Mouse (Mus musculus): ENCODE data around the gene Plg.

Gene Plg

DNA sequence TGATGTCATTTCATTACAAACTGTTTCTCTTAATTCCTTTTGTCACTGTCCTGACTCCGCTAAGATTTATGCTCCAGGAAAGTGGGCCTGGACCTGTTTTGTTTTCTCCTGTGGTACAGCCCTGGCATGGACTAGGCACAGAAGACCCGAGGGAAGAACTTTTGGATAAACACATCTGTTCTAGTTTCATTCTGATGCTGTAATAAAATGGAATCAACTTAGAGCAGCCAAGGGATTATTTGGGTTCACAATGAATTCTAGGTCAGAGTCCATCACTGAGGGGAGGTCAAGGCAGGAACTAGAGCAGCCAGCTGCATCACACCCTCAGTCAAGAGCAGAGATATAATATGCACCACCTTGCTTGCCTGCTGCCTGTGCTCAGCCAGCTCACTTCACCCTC is 9.4 kb downstream of the Plg start:
- no peak for DNase-seq

DNA sequence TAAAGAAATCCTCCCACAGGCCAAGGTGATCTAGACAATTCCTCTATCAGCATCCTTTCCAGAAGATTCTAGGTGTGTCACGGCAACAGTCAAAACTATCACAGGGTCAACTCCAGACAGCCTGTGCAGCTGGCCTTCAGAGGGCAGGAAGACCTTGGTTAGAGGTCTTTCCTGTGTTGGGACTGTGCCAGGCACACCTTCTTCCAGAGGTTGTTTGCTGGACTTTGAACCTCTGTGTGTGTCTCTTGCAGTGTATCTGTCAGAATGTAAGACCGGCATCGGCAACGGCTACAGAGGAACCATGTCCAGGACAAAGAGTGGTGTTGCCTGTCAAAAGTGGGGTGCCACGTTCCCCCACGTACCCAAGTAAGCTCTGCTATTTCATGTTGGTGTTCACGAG is 9.8 kb downstream of the Plg start:
- DNase-seq: no peak

DNA sequence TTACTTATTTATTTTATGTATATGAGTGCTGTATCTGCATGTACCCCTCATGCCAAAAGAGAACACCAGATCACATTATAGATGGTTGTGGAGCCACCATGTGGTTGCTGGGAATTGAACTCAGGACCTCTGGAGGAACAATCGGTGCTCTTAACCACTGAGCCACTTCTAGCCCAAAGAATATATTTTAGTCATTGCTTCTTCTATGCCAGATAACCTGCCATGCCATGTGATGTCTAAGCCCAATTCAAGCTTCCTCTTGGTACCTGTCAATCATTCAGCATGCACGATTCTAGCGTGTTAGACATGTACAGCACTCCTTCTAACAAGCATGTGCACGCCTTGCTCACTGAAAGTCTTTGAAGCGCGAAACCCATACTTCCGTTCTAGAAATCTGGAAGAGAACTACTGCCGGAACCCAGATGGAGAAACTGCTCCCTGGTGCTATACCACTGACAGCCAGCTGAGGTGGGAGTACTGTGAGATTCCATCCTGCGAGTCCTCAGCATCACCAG is 17.8 kb downstream of the Plg start:
- no peak for DNase-seq

DNA sequence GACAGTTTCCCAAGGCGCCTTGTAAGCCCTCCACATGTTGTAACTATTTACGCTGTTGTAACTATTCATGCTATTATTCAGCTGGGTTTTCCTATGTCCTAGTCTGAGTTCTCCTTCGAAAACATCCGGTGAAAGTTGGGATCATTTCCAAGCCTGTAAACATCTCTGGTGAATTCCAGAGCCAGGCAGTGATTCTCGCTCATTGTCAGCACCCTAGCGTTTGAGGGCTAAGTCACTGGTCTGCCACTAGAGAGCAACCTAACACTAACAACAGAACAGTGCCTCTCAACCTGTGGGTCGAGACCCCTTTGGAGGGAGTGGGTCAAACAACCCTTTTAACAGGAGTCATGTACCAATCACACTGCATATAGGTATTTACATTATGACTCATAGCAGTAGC is 25.0 kb downstream of the Plg start:
- DNase-seq: no peak

DNA sequence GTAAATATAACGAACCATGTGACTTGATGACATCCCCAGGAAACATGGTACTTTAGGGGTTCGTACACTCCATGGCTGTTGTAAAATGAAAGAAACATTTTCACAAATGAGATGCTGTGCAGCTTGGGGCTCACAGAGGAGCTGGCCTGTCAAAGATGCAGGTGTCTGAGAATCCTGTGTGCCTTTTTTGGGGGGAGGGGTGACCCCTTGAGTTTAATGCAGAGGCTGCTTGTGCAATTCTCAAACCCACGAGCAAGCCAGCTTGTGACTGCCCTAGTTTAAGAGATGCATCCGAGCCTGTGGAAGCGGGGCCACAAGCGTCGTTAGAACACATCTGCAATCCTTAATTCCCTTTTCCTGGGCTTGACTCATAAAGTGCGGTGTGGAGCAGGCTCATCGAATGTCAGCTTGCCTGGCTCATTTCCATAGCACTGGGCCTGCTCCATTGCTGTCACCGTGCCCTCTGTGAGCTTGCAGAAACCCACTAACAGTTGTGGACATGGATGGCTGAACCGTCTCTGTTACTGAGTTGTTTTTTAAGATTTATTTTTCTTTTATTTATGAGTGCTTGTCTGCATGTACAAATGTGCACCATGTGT is 31.0 kb downstream of the Plg start:
- peak; percentile 21 for DNase-seq

DNA sequence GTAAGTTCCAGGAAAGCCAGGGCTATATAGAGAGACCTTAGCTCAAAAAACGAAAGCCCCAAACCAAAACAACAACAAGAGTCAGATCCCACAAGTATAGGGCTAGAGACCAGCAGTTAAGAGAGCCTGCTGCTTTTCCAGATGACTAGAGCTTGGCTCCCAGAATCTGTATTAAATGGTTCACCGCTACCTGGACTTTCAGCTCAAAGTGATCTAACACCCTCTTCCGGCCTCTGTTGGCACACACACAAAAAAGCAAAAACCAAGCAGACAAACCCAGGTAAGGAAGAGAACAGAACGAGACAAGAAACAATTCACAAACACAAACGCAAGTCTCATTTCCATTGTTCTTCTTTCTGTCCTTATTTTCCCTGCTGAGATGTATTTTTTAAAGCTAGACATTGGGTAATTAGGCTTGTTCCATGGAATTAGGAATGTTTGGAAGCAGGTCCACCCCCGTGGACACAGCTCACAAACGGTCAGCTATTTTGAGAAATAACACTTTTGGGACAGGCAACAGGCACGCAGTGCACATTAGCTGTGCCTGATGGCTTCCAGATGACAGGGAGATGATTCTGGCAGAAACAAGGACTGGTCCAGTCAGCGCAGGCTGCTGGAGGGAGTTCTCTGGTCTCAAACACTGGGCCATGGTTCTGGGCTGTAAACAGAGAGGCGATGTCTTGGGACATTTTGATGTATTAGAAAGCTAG is 33.9 kb downstream of the Plg start:
- DNase-seq: no peak

DNA sequence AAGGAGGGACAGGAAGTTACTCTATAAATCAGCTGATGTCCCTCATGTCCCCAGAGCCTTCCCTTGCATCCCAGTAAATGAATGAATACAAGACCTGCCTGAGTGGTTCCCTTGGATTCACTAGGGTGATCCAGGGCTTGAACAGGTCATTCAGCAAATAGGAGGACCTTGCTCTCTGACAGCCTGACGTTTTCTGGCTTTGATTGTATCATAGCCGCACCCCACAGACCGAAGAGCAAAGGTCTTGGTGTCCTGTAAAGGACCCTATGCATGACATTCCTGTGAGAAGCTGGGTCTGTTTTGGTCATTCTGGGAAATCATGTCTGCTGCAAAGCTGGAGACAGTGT is 34.5 kb downstream of the Plg start:
- DNase-seq: no peak

DNA sequence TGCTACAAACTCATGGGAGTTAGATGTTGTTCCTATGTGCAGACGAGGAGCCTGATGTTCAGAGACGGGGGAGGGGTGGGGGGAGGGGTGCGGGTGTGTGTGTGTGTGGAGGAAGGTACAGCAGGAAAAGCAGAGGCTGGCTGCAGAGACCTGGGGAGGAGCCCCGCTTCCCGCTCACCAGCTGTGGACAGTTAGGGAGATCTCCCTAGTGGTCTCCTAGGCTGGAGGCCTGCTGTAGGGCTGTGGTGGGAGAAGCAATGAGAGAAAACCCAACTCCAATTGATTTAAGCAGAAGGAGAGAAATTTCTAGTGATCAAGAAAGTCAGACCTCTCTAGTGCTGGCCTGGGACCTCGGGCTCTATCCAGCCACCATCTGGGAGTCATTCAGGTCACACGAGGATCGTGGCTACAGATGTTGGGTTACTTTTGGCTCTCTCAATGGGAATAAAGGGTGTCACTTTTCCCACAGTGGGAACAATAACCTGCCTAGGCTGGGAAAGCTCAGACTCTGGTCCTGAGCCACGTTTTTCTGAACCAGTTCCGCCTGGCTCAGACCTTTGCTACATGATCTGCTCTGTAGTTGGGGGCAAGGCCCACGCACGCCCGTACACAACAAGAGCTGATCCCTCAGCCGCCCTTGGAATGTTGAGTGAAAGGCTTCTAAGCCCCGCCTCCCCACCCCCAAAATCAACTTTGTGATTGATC is 36.8 kb downstream of the Plg start:
- no peak for DNase-seq

DNA sequence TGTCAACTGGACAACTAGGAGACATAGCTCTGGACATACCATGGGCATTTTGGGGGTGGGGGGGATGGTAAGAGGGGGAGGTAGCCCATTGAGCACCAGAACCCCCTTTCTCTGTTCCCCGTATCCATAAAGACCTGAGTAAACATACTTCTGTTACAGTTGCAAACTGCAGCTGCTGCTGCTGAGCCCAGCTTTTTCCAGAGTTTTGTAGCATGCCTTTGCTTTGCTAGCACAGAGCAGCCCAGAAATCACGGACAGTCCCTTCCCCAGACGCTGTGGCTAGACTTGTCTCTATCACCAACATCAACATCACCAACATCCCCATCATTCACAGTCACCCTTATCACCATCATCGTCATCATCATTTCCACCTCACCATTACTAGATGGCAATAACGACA is 37.3 kb downstream of the Plg start:
- no peak for DNase-seq

DNA sequence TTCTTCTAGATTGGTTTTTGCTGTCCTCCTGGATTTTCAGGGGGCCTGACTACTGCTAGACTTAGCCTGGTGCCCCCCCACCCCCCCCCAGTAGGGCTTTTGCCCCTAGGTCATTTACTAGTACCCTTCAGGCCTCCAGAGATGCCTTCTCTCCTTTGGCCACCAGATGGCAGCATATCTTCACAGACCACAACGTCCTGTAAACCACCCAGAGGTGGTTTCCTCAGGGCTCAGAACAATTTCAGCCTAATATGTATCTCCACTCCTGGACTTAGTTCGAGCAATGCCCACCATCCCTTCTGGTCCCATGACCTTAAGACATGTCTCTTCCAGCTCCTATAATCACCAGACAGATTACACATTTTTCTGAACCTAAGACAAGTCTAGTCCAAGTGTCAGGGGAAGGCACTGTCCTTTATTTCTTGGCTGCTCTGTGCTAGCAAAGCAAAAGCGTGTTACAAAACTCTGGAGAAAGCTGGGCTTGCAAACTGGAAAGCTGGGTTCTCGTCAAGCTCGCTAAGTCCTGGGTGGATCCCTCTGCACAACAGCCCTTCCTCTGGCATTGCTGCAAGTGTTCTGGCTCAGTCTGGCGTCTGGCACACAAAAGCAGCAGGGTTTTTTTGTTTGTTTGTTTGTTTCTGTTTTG is 38.0 kb downstream of the Plg start:
- DNase-seq: peak; percentile 79

DNA sequence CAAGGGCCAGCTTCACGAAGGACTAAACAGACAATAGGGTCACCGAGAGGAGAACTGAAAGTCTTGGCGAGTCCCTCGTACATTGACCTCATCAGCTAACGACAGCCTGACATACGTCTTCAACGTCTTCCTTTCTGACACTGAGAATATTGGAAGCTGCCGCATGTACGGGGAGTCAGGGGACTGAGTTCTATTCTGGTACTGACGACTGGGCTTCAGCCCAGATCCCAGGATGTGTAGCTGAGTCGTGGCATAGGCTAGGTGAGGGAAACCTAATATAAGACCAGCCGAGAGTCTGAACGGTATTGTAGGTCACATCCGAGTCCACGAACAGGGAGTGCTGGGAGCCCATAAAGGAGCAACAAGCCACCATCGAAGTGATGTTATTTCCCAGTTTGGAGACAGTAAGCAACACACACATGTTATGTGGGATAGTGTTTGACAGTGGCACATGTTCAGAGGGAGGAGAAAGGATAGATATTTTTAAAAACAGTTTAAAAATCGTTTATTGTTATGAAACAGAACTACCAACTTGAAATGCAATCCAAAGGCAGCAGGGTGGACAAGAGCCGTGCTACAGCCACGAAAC is 41.2 kb downstream of the Plg start:
- DNase-seq: no peak

DNA sequence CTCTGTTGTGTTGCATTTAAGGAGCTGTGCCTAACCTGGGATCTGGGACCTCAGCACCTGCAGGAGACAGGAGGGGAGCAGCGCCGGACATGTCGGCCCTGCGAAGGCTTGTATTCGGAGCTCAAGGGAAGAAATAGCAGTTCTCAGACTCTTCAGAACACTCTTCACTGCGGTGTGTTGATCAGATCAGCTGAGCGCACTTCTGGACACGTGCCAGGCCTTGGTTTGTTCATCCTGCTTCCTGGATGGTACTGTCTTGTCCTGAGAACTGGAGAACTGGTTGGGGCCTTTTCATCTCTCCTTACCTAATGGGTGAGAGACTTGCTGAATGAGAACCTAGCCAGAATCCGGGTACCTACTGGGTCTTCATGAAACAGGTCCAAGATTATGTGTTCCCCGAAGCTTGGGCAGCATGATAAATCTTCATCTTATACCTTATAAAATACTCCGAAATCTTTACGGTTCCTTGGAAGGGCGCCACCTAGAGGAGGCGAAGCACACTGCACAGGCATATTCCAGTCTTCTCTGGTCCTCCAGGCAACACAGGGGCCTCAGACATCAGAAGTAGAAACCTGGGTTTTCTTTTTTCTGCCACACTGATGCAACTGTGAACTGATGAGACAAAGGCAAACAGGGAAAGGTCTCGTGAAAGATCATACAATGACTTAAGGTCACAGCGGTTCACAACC is 42.6 kb downstream of the Plg start:
- peak; percentile 26 for DNase-seq

DNA sequence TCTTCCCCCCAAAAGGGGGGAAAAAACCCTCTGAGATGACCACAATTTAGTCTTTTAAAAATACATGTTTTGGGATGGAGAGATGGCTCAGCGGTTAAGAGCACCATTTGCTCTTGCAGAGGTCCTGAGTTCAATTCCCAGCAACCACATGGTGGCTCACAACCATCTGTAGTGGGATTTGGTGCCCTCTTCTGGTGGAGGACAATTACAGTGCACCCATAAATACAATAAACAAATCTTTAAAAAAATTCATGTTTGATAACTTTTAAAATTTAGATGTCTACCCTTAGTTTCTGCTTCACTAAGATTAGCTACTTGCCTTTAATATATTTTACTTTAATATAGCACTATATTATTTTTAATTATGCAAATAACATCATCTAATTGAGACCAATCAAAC is 43.7 kb downstream of the Plg start:
- no peak for DNase-seq

DNA sequence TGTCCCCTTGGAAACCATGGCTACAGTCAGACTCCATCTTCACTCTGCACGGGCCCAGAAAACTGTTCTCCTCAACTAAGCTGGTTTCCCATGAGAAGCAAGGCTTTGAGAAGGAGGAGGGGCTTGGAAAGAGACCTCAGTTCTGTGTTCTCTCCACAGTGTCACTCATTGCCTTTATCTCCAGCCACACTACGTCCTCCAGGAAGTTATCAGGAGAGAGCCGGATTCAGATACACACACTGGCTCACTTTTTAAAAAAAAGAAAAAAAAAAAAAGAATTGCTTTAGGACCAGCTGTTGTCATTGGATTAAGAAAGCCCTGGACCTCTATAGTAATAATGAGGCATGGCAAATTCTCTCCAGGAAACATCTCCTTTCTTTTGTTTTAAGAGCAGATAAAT is 48.7 kb downstream of the Plg start:
- DNase-seq: no peak

DNA sequence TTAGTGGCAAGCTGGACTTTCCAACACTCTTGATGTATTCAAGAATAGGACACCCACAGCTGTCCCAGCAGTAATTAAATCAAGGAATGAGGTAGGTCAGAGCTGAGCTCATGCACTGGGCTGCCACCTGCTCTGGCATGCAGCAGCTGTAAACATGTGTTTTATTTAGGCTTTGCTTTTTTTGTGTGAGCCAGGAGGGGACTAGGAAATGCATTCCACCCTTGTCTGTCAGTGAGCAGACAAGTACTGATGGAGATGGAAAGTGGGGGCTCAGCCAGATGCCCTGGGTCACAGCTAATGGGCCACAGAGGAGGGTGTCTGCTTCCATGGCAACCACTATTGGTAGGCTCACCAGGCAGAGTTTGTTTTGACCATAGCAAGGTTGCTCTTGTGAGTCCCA is 50.0 kb downstream of the Plg start:
- no peak for DNase-seq

DNA sequence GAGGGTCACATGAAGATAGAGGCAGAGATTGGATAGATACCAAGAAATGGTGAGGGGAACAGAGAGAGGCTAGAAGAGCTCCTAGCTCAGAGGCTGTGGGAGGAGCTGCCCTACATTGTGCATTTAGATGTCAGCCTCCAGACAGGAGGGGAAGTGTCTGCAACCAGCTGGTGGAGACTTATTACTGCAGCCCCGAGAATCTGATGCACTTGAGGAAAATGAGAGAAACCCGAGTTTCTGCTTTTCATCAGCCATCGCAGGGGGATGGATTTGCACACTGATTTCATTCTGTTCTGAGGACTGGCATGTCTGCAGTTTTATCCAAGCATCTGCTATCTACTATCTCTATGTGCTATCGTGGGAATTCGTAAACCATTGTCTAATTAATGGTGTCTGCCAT is 53.3 kb downstream of the Plg start:
- no peak for DNase-seq

DNA sequence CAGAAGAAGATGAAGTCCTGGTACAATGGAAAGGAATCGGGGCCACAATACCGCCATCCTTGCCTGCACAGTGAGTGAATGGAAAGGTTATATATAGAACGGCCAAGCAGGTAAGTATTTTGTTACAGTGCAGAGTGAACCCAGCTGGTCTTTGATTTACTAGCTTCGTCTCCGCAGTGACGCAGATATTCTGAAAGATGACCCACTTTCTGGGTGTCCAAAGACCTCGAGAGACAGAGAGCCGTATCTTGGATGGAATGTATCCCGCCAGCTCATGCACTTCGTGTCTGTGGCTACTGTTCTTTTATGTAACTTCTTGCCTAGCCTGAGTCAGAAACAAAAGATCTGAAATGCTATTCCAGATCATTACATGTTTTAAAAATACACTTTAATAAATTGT is 59.4 kb downstream of the Plg start:
- no peak for DNase-seq

DNA sequence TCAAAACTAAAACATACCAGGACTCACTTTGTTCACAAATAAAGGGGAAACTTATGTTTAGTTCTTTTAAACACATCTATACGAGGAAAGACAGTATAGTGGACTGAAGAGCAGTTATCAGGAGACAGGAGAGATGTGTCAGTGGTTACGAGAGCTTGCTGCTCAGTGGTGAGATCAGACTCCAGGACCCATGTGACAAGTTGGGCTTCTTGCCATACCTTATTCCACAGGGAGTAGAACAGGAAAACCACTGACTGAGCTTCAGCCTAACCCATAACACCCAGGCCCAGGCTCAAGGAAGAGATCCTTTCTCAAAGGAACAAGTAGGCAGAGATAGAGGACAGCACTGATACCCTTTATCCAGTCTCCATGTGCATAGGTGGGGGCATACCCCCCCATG is 66.2 kb downstream of the Plg start:
- DNase-seq: no peak

DNA sequence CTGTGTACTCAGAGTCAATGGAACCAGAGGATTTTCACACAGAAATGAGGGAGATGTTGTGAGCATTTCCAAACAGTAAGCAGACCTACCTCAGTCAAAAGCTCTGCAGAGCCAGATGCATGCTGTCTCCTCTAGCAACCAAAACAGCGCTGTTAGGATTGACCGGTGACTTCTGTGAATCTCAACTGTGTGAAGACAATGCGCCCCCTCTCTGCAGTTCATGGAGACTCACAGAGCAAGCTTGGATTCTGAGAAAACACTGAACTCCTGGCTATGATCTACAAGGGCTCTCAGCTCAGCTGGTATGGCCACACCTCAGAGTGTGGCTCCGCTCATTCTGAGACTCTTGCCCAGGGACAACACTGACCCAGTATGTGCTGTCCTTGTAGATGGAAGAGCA is 72.8 kb downstream of the Plg start:
- no peak for DNase-seq

DNA sequence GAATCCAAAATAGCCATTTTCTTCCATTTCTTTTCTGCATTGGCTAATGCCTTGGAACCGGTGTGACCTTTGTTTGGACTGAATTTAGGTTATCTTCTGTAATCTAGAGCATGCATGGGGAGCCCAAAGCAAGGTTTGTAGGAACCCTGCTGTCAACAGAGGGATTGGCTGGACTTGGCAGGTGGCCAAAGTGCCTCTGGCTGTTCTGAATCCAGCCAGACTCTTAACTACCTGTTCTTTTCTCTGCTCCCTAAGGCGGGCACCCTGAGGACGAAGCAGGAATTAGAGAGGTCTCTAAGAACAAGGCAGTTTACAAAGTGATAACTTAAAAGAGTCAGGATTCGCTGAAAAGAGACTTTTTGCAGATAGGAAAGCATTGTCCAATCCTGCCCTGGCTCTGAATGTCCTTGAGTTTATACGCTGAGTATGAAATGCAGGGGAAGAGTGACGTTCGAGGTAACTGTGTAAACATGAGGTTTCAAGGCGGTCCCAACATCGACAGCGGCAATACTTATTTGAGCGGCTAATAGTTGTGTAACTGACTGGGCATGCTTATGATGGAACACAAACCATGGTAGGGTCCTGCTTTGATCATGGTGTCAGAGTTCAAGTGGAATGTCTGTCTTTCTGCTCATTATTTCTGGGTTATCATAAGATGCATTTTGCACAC is 74.6 kb downstream of the Plg start:
- no peak for DNase-seq

DNA sequence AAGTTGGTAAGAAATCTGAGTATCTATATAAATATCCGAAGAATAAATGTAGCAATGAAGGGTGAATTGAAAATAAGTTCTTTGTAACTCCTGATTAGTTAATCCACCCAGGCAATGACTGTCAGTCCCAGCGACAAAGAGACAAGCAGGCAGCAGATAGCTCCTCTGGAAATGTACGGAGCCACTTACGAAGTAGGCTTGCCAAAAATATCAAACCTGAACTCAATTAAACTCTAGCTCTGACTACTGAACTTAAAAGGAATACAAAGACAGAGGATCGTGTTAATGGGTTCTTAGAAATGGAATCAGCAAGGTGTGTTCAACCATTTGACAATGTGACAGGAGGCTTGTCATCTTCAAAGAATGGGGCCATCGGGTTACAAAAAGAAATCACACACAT is 75.3 kb downstream of the Plg start:
- DNase-seq: no peak

DNA sequence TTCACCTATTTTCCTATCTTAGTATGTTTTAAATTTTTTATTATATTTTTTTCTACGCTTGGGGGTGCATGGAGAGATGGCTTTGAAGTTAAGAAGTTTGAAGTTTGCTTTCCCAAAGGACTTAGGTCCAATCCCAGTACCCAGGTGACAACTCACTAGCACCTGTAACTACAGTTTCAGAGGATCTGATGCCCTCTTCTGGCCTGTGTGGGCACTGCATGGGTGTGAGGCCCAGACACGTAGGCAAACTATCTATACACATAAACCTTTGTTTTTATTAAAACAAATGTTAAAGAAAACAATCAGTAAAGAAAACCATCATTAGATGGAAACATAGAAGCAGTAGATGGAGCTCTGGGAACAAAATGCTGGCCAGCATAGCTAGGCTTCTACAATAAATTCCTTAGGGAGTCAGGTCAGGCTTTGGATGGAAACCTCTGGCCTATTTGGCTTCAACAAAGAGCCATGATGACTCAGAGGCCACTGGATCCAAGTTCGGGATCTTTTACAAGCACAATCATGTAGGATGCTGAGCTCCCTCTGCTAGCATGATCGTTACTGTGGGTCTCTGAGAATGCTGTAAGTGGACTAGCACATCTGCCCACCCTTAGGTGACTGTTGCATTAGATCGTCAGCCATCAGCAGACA is 76.9 kb downstream of the Plg start:
- peak; percentile 55 for DNase-seq
